Mouse (Mus musculus): ENCODE data around the gene Mgarp. TPM values are rescaled to one million over a fixed set of nuclear protein-coding genes. Genes with fewer than 3 reads are reported as not detected.
"Not testable (repeated sequence)": the region's sequence is repeated elsewhere in the genome, so short reads cannot be mapped to it uniquely, and the experiment has no call there.

Gene Mgarp
- 0.34 and 0.60 TPM in 2 replicates for polyA plus RNA-seq (2015; fragmentation: Nextera tagmentation; extraction: Ambion mirVana)

DNA sequence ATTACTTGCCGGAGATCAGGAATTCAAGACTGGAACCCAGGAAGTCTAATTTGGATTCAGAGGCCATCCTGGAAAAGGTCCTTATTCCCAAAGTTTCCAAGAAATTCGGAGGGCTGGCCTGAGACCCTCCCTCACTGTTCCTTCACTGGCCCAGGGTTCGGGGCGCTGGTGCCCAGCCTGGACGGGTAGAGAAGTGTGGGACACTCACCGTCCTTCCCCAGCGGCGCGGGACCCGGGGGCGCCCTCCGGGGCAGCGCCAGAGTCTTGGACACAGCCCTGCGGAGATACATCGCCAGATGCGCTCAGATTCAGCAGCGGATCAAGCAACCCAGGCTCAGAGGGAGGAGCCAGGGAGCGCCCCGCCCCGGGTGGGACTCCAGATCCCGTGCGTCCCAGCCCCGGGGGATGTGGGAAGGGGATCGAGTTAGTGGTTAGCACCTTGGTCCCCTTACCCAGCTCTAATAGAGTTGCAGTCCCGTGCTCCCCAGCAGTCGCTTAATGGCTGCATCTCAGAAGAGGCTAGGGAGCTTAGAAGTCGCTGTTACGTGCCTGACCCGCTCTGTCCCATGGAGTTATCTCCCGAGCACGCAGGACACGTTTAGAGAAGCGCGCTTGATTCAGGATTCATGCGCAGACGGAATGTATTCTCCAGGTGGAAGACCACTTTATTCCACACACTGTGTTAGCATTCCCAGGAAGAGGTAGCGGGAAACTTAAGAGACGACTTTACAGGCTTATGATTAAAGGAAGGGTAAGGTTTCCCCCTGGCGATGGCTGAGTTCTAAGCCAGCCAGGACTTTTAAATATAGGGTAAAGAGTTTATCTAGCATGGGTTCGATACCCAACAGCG, at the start of gene Mgarp:
TSS of gene Mgarp (minus strand) at position 520 of the 850 bp plus-strand sequence.
- peak within 1 kb of the TSS; percentile 55 for H3K9ac ChIP-seq (replicated peaks)
- peak within 1 kb of the TSS; percentile 85 for H3K4me2 ChIP-seq (ENCODE audit: low read depth, low read length)
- no peak within 1 kb of the TSS for H3K27ac ChIP-seq (ENCODE audit: low read depth)
- no peaks in the 10 kb centered on the region for H3K36me3 ChIP-seq (replicated peaks; ENCODE audit: insufficient read depth, low read length)
- peaks cover 11% of the 10 kb centered on the region for H3K4me1 ChIP-seq (ENCODE audit: insufficient read depth)
- peak within 1 kb of the TSS; percentile 70 for H3K4me3 ChIP-seq (ENCODE audit: low read depth, low read length)
- 3% methylated on average over 41 of the region's 41 CpGs for WGBS (ENCODE audit: insufficient replicate concordance)
- DNase-seq, result peak; percentile 79
- no peaks in the 10 kb centered on the region for H3K9me3 ChIP-seq (ENCODE audit: low read length)
- ATAC-seq, result peak; percentile 89
- TF ChIP-seq CTCF (IDR thresholded peaks at IDR 0.05; ENCODE audit: low read depth), result peak; percentile 48
- TF ChIP-seq EP300 (IDR thresholded peaks at IDR 0.05; ENCODE audit: low read depth), result no peak
- peaks cover 9% of the 10 kb centered on the region; the same call in 1 of the 2 replicates for H3K27me3 ChIP-seq (ENCODE audit: insufficient read depth, low read length)

DNA sequence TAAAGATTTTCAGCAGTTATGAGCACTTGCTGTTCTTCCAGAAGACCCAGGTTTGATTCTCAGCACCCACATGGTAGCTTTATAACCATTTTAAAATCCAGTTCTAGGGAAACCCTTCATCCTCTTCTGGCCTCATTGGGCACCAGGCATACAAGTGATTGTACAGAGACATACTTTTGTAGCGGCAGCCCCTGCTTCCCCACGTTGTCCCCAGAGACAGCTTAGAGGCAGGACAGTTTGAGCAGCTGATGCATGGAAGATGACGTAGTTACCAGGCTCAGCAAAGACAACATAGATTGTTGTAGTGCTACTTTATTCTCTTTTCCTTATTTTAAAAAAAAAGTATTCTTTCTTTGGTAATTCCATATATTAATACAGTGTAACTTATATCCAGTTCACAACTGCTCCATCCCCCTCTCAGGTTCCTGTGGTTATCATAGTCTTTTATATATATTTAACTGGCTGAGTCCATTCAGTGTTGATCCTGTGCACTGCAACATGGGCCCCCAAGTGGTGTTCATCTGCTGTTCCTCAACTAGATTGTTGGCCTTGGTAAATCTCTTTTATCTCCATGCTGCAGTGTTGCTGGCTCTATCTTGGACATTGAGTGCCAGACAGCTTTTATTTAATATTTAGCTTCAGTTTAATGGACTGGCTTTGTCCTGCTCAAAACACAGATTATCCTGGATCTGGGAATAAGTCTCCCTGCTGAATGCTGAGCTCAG, 38.5 kb upstream of the Mgarp start:
- no peak for TF ChIP-seq CTCF (IDR thresholded peaks at IDR 0.05; ENCODE audit: low read depth)
- H3K9ac ChIP-seq (replicated peaks), result no peak overlapping the region
- H3K4me2 ChIP-seq (ENCODE audit: low read depth, low read length), result no peak overlapping the region
- WGBS (ENCODE audit: insufficient replicate concordance), result 84% methylated on average over 3 of the region's 3 CpGs
- no peak overlapping the region for H3K27ac ChIP-seq (ENCODE audit: low read depth)
- no peak for ATAC-seq
- DNase-seq, result no peak
- no peak overlapping the region for H3K4me3 ChIP-seq (ENCODE audit: low read depth, low read length)
- no peaks in the 10 kb centered on the region for H3K9me3 ChIP-seq (ENCODE audit: low read length)
- no peaks in the 10 kb centered on the region for H3K27me3 ChIP-seq (ENCODE audit: insufficient read depth, low read length)
- H3K4me1 ChIP-seq (ENCODE audit: insufficient read depth), result no peaks in the 10 kb centered on the region
- peaks cover 15% of the 10 kb centered on the region for H3K36me3 ChIP-seq (replicated peaks; ENCODE audit: insufficient read depth, low read length)

DNA sequence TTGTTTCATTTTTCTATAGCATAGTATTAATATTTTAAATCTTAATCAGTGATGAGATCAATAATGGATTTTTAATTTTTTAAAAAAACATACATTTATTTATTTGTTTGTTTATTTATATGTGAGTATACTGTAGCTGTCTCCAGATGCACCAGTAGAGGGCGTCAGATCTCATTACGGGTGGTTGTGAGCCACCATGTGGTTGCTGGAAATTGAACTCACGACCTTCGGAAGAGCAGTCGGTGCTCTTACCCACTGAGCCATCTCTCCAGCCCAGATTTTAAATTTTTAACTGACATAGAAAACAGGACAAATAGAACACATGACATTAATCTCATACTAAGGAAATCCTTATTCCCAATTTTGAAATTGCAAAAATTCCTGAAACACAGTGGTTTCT, 37.8 kb upstream of the Mgarp start:
- H3K9me3 ChIP-seq (ENCODE audit: low read length); H3K27ac ChIP-seq (ENCODE audit: low read depth); DNase-seq; H3K9ac ChIP-seq (replicated peaks); H3K4me3 ChIP-seq (ENCODE audit: low read depth, low read length); H3K27me3 ChIP-seq (ENCODE audit: insufficient read depth, low read length); ATAC-seq; H3K4me2 ChIP-seq (ENCODE audit: low read depth, low read length); H3K4me1 ChIP-seq (ENCODE audit: insufficient read depth): not testable (repeated sequence)
- peaks cover 15% of the 10 kb centered on the region for H3K36me3 ChIP-seq (replicated peaks; ENCODE audit: insufficient read depth, low read length)
- 82% methylated on average over 5 of the region's 5 CpGs for WGBS (ENCODE audit: insufficient replicate concordance)

DNA sequence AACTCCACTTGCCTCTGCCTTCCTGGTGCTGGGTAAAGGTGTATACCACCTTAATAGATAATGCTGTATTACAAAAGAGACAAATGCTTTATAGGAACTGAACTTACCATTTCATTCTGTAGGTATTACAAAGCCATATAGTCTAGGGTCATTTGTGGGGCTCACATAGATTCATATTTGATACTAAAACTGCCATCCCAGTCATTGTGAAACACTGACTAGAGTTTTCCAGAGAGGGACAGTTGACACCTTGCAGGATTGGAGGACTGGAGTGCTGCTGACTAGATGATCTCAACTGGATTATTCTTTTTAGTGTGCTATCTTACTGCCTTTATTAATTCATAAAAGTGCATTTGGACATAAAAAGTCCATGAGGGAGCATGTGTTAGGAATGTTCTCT, 28.9 kb upstream of the Mgarp start:
- peaks cover 4% of the 10 kb centered on the region; the same call in 1 of the 2 replicates for H3K4me1 ChIP-seq (ENCODE audit: insufficient read depth)
- ATAC-seq, result no peak
- H3K9me3 ChIP-seq (ENCODE audit: low read length), result no peaks in the 10 kb centered on the region
- TF ChIP-seq CTCF (IDR thresholded peaks at IDR 0.05; ENCODE audit: low read depth), result no peak
- TF ChIP-seq EP300 (IDR thresholded peaks at IDR 0.05; ENCODE audit: low read depth), result no peak
- no peak overlapping the region for H3K4me3 ChIP-seq (ENCODE audit: low read depth, low read length)
- no peaks in the 10 kb centered on the region for H3K36me3 ChIP-seq (replicated peaks; ENCODE audit: insufficient read depth, low read length)
- H3K27me3 ChIP-seq (ENCODE audit: insufficient read depth, low read length), result no peaks in the 10 kb centered on the region
- no peak overlapping the region for H3K9ac ChIP-seq (replicated peaks)
- no peak for DNase-seq
- no peak overlapping the region for H3K27ac ChIP-seq (ENCODE audit: low read depth)
- H3K4me2 ChIP-seq (ENCODE audit: low read depth, low read length), result no peak overlapping the region

DNA sequence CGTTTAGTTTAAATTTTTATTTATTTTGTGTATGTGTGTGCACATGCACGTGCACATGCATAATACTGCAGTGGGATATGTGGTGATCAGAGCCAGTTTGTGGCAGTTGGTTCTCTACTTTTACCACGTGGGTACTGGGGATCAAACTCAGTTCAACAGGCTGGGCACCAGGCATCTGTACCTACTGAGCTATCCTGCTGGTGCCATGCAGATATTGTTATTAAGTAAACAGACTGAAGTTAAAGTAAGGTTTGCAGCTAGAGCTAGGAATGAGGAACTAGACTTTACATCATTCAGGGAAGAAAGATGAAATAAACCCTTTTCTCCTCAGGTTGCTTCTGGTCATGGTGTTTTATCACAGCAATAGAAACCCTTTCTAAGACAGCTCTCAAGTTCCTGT, 25.4 kb upstream of the Mgarp start:
- Histone ChIP-seq H3K9me3 (ENCODE audit: low read length) (no peaks in the 10 kb centered on the region), H3K27ac (ENCODE audit: low read depth) (no peak overlapping the region), H3K4me2 (ENCODE audit: low read depth, low read length) (no peak overlapping the region), H3K4me1 (ENCODE audit: insufficient read depth) (peaks cover 13% of the 10 kb centered on the region), H3K36me3 (replicated peaks; ENCODE audit: insufficient read depth, low read length) (no peaks in the 10 kb centered on the region), H3K27me3 (ENCODE audit: insufficient read depth, low read length) (no peaks in the 10 kb centered on the region), H3K4me3 (ENCODE audit: low read depth, low read length) (no peak overlapping the region), H3K9ac (replicated peaks) (no peak overlapping the region)
- ATAC-seq (no peak), DNase-seq (no peak)
- no peak for TF ChIP-seq CTCF (IDR thresholded peaks at IDR 0.05; ENCODE audit: low read depth)
- WGBS (ENCODE audit: insufficient replicate concordance), result 51% methylated on average over 3 of the region's 3 CpGs

DNA sequence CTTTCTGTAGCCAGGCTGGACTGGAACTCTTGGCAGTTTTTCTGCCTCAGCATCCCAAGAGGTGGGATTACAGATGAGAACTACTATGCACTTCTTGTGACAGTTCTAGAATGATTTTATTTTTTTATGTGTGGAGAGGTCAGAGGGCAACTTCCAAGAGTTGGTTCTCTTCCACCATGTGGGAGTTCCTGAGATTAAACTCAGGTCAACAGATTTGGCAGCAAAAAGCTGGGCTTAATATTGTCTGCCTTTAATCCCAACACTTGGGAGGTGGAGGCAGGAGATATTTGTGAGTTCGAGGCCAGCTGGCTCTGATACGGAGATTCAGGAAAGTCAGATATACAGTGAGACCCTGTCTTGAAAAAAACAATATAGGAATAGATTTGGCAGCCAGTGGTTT, 21.4 kb upstream of the Mgarp start:
- Histone ChIP-seq H3K27me3 (ENCODE audit: insufficient read depth, low read length) (no peaks in the 10 kb centered on the region), H3K27ac (ENCODE audit: low read depth) (no peak overlapping the region), H3K4me3 (ENCODE audit: low read depth, low read length) (no peak overlapping the region), H3K4me2 (ENCODE audit: low read depth, low read length) (peak overlapping the region; percentile 80), H3K4me1 (ENCODE audit: insufficient read depth) (peaks cover 29% of the 10 kb centered on the region), H3K9me3 (ENCODE audit: low read length) (no peaks in the 10 kb centered on the region), H3K9ac (replicated peaks) (no peak overlapping the region), H3K36me3 (replicated peaks; ENCODE audit: insufficient read depth, low read length) (no peaks in the 10 kb centered on the region)
- no peak for TF ChIP-seq CTCF (IDR thresholded peaks at IDR 0.05; ENCODE audit: low read depth)
- 53% methylated on average over 2 of the region's 2 CpGs for WGBS (ENCODE audit: insufficient replicate concordance)
- ATAC-seq (no peak), DNase-seq (no peak)

Data from liver, postnatal 0 days (tissue).